8 mouse cellular contexts compared by ENCODE assay signal in genomic region chr11:76167079-76167765, GRCm38 (mm10). TPM values are rescaled to one million over a fixed set of nuclear protein-coding genes. Genes with fewer than 3 reads are reported as not detected.
A peak's percentile ranks its signal among the peaks of the same experiment; 100 is the strongest.
DNase-seq lines count a peak whose midpoint lies in the region; ATAC-seq lines count a peak whose summit lies in the region.

No protein-coding gene starts in this region.

- H3K27ac ChIP-seq in liver, embryonic 12.5 days: no peak overlapping the region
- H3K27ac ChIP-seq in limb, embryonic 11.5 days (replicated peaks; ENCODE audit: low read depth, low read length): no peak overlapping the region

- H3K27me3 ChIP-seq in liver, embryonic 12.5 days (replicated peaks): no peaks in the 10 kb centered on the region
- H3K27me3 ChIP-seq in limb, embryonic 11.5 days (ENCODE audit: control insufficient read depth, insufficient read depth, low read length): no peaks in the 10 kb centered on the region

- intact Hi-C loops in heart, postnatal 10 days (cut with DNase I): loop anchor here (1.0 to 5.0 kb wide), 7 partner anchors 81 to 455 kb away; partner anchors contain the start of gene Rflnb

- no peak overlapping the region for H3K9ac ChIP-seq in liver, embryonic 12.5 days
- no peak overlapping the region for H3K9ac ChIP-seq in limb, embryonic 11.5 days (ENCODE audit: low read length)

- WGBS in liver, embryonic 12.5 days (ENCODE audit: insufficient replicate concordance): 22% methylated on average over 5 of the region's 5 CpGs
- 40% methylated on average over 5 of the region's 5 CpGs for WGBS in limb, embryonic 11.5 days

- ATAC-seq in liver, embryonic 12.5 days: no peak
- ATAC-seq in common myeloid progenitor, adult 5-6 weeks (replicated peaks; ENCODE audit: low read depth, poor library complexity, severe bottlenecking): peak; percentile 36; the same call in 1 of the 2 replicates
- ATAC-seq in limb, embryonic 11.5 days (ENCODE audit: insufficient number of reproducible peaks, low FRiP score, low TSS enrichment, low read depth): no peak

- 0 out of 2 replicates have a peak, but pooled peaks cover 3% of the 10 kb centered on the region for H3K4me1 ChIP-seq in liver, embryonic 12.5 days
- H3K4me1 ChIP-seq in limb, embryonic 11.5 days (ENCODE audit: control insufficient read depth, insufficient read depth, low read length): no peaks in the 10 kb centered on the region

- H3K36me3 ChIP-seq in liver, embryonic 12.5 days: peaks cover 29% of the 10 kb centered on the region
- peaks cover 3% of the 10 kb centered on the region; the same call in 1 of the 2 replicates for H3K36me3 ChIP-seq in limb, embryonic 11.5 days (ENCODE audit: control insufficient read depth, insufficient read depth, low read length)

- H3K9me3 ChIP-seq in liver, embryonic 12.5 days (replicated peaks): no peaks in the 10 kb centered on the region
- H3K9me3 ChIP-seq in limb, embryonic 11.5 days (ENCODE audit: control insufficient read depth, low read length): no peaks in the 10 kb centered on the region

- no peak overlapping the region for H3K4me3 ChIP-seq in liver, embryonic 12.5 days
- no peak overlapping the region for H3K4me3 ChIP-seq in limb, embryonic 11.5 days (ENCODE audit: low read depth, low read length)

- peak; percentile 57 for DNase-seq in liver
- peak; percentile 77 for DNase-seq in ZHBTc4 (ENCODE audit: low read depth, low spot score)
- peak; percentile 82 to 91 for DNase-seq in heart, postnatal 10 days
- DNase-seq in limb, embryonic 11.5 days (ENCODE audit: low spot score): peak; percentile 84
- DNase-seq in retina, postnatal 1 day: peak; percentile 78
- peak; percentile 36 to 71 for DNase-seq in urinary bladder, postnatal 4 days (ENCODE audit: low spot score in 2 of 2)

- no peak overlapping the region for H3K4me2 ChIP-seq in liver, embryonic 12.5 days
- H3K4me2 ChIP-seq in limb, embryonic 11.5 days (ENCODE audit: low read depth, severe bottlenecking): no peak overlapping the region

RNA-seq across cellular contexts. Expression of gene Vps53, which starts 12.2 kb away (rescaled TPM):
- 21.2 and 22.9 TPM in 2 replicates for polyA plus RNA-seq in liver, embryonic 12.5 days (2016; fragmentation: Nextera tagmentation; extraction: Ambion mirVana)
- total RNA-seq in common myeloid progenitor, adult 5-6 weeks (2017): 41.8 and 43.6 TPM in 2 replicates
- 10 to 100 TPM; 31.0 to 32.7 TPM for total RNA-seq in heart, postnatal 10 days (2021)
- polyA plus RNA-seq in limb, embryonic 11.5 days (2014; fragmentation: Nextera tagmentation; extraction: Ambion mirVana): 36.6 and 40.4 TPM in 2 replicates

RNA-seq across cellular contexts. Expression of gene Fam57a, which starts 12.2 kb away (rescaled TPM):
- 7.7 and 8.4 TPM in 2 replicates for polyA plus RNA-seq in liver, embryonic 12.5 days (2016; fragmentation: Nextera tagmentation; extraction: Ambion mirVana)
- total RNA-seq in common myeloid progenitor, adult 5-6 weeks (2017): 0.44 and 2.0 TPM in 2 replicates
- total RNA-seq in heart, postnatal 10 days (2021): 1 to 10 TPM; 8.0 to 8.3 TPM
- 37.0 TPM in 2 replicates for polyA plus RNA-seq in limb, embryonic 11.5 days (2014; fragmentation: Nextera tagmentation; extraction: Ambion mirVana)

RNA-seq across cellular contexts. Expression of gene Dbil5, which starts 50.2 kb away (rescaled TPM):
- 0.25 and 0.52 TPM in 2 replicates for polyA plus RNA-seq in liver, embryonic 12.5 days (2016; fragmentation: Nextera tagmentation; extraction: Ambion mirVana)
- total RNA-seq in common myeloid progenitor, adult 5-6 weeks (2017): not detected in 2 replicates
- total RNA-seq in heart, postnatal 10 days (2021): under 1 TPM in 1 of 2 experiments, not detected in 1; 0.50 TPM
- 0.95 TPM in 1 of 2 replicates, not detected in the other for polyA plus RNA-seq in limb, embryonic 11.5 days (2014; fragmentation: Nextera tagmentation; extraction: Ambion mirVana)

RNA-seq across cellular contexts. Expression of gene Gemin4, which starts 50.2 kb away (rescaled TPM):
- 32.3 and 33.0 TPM in 2 replicates for polyA plus RNA-seq in liver, embryonic 12.5 days (2016; fragmentation: Nextera tagmentation; extraction: Ambion mirVana)
- total RNA-seq in common myeloid progenitor, adult 5-6 weeks (2017): 21.7 and 21.9 TPM in 2 replicates
- 1 to 10 TPM; 3.1 to 5.9 TPM for total RNA-seq in heart, postnatal 10 days (2021)
- 44.5 and 55.4 TPM in 2 replicates for polyA plus RNA-seq in limb, embryonic 11.5 days (2014; fragmentation: Nextera tagmentation; extraction: Ambion mirVana)
